Comparison of ENCODE assay signal across 16 mouse cellular contexts in the genomic region with DNA sequence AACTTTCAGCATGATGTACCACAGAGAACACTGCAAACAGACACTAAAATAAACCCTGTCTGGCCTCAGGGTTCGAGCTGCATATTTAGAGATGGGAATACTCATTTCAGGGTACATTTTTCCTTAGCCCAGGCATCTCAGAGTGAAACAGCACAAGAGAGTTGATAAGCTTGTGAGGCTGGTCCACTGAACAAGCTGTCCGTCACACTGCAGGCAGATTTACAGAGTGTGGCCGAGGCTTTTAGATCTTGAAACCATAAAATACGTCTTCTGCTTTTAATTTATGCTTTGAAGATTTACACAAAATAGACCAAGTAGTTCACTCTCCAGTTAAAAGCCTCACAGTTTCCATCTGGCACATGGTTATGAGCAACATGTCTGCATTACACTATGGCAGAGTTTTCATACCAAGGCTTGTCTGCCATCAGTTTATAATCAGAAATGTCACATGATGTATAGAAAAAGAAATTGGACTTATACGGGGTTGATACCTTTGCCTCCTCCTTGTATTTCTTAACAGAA. TPM values are rescaled to one million over a fixed set of nuclear protein-coding genes. Genes with fewer than 3 reads are reported as not detected.
DNase-seq lines count a peak whose midpoint lies in the region; ATAC-seq and TF ChIP-seq lines count a peak whose summit lies in the region.
"Had no signal": no experiment of that assay in that cellular context is flagged by ENCODE, and none has a peak within 500 bp of the region (broad histone marks: within the 10 kb centered on the region; RNA-seq: fewer than 3 reads in every experiment).

No protein-coding gene starts in this region.

- 37% methylated on average over 5 of the region's 5 CpGs for WGBS in heart, embryonic 10.5 days
- 27% methylated on average over 5 of the region's 5 CpGs for WGBS in stomach, embryonic 14.5 days
- WGBS in stomach, postnatal 0 days: 38% methylated on average over 5 of the region's 5 CpGs

- no peaks in the 10 kb centered on the region for H3K27me3 ChIP-seq in heart, embryonic 10.5 days (ENCODE audit: insufficient read depth, poor library complexity, severe bottlenecking)
- no peaks in the 10 kb centered on the region for H3K27me3 ChIP-seq in stomach, embryonic 14.5 days (ENCODE audit: control insufficient read depth, insufficient read depth, low read length)
- H3K27me3 ChIP-seq in stomach, postnatal 0 days (ENCODE audit: control insufficient read depth, insufficient read depth, low read length): no peaks in the 10 kb centered on the region
- H3K27me3 ChIP-seq: liver, embryonic 13.5 days; stomach, embryonic 15.5 days had no signal

- no peak overlapping the region for H3K4me2 ChIP-seq in stomach, embryonic 14.5 days (replicated peaks; ENCODE audit: low read depth, low read length)
- no peak overlapping the region for H3K4me2 ChIP-seq in stomach, postnatal 0 days (replicated peaks; ENCODE audit: low read depth)
- H3K4me2 ChIP-seq: liver, embryonic 13.5 days; stomach, embryonic 15.5 days had no signal

- TF ChIP-seq CTCF in stomach, postnatal 0 days (IDR thresholded peaks at IDR 0.05; ENCODE audit: low read depth): no peak
- no peak for TF ChIP-seq CTCF in left cerebral cortex, adult 2 months (IDR thresholded peaks at IDR 0.05)

- no peak overlapping the region for H3K9ac ChIP-seq in stomach, embryonic 14.5 days (replicated peaks; ENCODE audit: low read depth, low read length)
- no peak overlapping the region for H3K9ac ChIP-seq in stomach, postnatal 0 days (ENCODE audit: low read length)
- H3K9ac ChIP-seq: liver, embryonic 13.5 days; stomach, embryonic 15.5 days had no signal

- TF ChIP-seq EP300 in stomach, postnatal 0 days (optimal IDR thresholded peaks at IDR 0.05): no peak

- H3K9me3 ChIP-seq in heart, embryonic 10.5 days: no peaks in the 10 kb centered on the region
- H3K9me3 ChIP-seq in stomach, embryonic 14.5 days (ENCODE audit: control insufficient read depth, low read depth, low read length): no peaks in the 10 kb centered on the region
- H3K9me3 ChIP-seq in stomach, postnatal 0 days (ENCODE audit: control insufficient read depth, low read length): no peaks in the 10 kb centered on the region
- H3K9me3 ChIP-seq: liver, embryonic 13.5 days; stomach, embryonic 15.5 days had no signal

- intact Hi-C loops in left cerebral cortex, adult 2 months (cut with DNase I): no loop called here

- H3K4me1 ChIP-seq in heart, embryonic 10.5 days: peaks cover 20% of the 10 kb centered on the region
- peaks cover 10% of the 10 kb centered on the region; the same call in 1 of the 2 replicates for H3K4me1 ChIP-seq in stomach, embryonic 14.5 days (ENCODE audit: control insufficient read depth, insufficient read depth, low read length)
- H3K4me1 ChIP-seq in stomach, postnatal 0 days (replicated peaks; ENCODE audit: control insufficient read depth, insufficient read depth): no peaks in the 10 kb centered on the region
- H3K4me1 ChIP-seq: stomach, embryonic 15.5 days had no signal

- H3K4me3 ChIP-seq in heart, embryonic 10.5 days: no peak overlapping the region
- no peak overlapping the region for H3K4me3 ChIP-seq in stomach, embryonic 14.5 days (ENCODE audit: low read depth, low read length)
- no peak overlapping the region for H3K4me3 ChIP-seq in stomach, postnatal 0 days (ENCODE audit: low read depth, low read length)
- H3K4me3 ChIP-seq in left cerebral cortex, adult 2 months: no peak overlapping the region
- H3K4me3 ChIP-seq: liver, embryonic 13.5 days; stomach, embryonic 15.5 days had no signal

- H3K27ac ChIP-seq in heart, embryonic 10.5 days: peak overlapping the region; percentile 42; the same call in 1 of the 2 replicates
- H3K27ac ChIP-seq in stomach, embryonic 14.5 days (ENCODE audit: low read length): peak overlapping the region; percentile 10; the same call in 1 of the 2 replicates
- H3K27ac ChIP-seq in stomach, postnatal 0 days (replicated peaks): no peak overlapping the region
- no peak overlapping the region for H3K27ac ChIP-seq in left cerebral cortex, adult 2 months
- H3K27ac ChIP-seq: liver, embryonic 13.5 days; stomach, embryonic 15.5 days had no signal

- no peak for DNase-seq in heart, embryonic 10.5 days (ENCODE audit: low spot score)
- DNase-seq in heart, adult 8-10 months (ENCODE audit: low spot score): no peak
- no peak for DNase-seq in stomach, postnatal 0 days (ENCODE audit: low spot score)
- peak; percentile 46 for DNase-seq in hindlimb bud, embryonic 11.5 days (ENCODE audit: extremely low spot score, low read depth, low spot score)
- no peak for DNase-seq in left cerebral cortex, adult 2 months (ENCODE audit: extremely low spot score in 1 of 2, low spot score in 2 of 2)
- DNase-seq in B cell, adult 2 months: no peak
- no peak for DNase-seq in urinary bladder, postnatal 4 days (ENCODE audit: low spot score in 2 of 2)
- DNase-seq: cerebellum, postnatal 10 days; heart, adult 11 months; liver, embryonic 13.5 days had no signal

- ATAC-seq in stomach, embryonic 14.5 days (ENCODE audit: insufficient number of reproducible peaks, insufficient read depth, low FRiP score, low read depth): no peak
- ATAC-seq in stomach, postnatal 0 days (ENCODE audit: low FRiP score, low TSS enrichment): no peak
- ATAC-seq: forebrain, embryonic 16.5 days; inflammation-experienced regulatory T-cells, adult 6 months; lung, postnatal 0 days; midbrain, embryonic 16.5 days had no signal

- H3K36me3 ChIP-seq in heart, embryonic 10.5 days: no peaks in the 10 kb centered on the region
- H3K36me3 ChIP-seq in stomach, embryonic 14.5 days (ENCODE audit: control insufficient read depth, insufficient read depth, low read length): no peaks in the 10 kb centered on the region
- H3K36me3 ChIP-seq in stomach, postnatal 0 days (ENCODE audit: control insufficient read depth, insufficient read depth, low read length): no peaks in the 10 kb centered on the region
- H3K36me3 ChIP-seq: liver, embryonic 13.5 days; stomach, embryonic 15.5 days had no signal

RNA-seq across cellular contexts. Expression of a gene that starts 29.3 kb away (rescaled TPM):
- polyA plus RNA-seq in heart, embryonic 10.5 days (2016; fragmentation: Nextera tagmentation; extraction: Ambion mirVana): 356 and 440 TPM in 2 replicates
- 100 to 1,000 TPM in 1 of 4 experiments, 10 to 100 TPM in 3; 27.6 to 234 (median 32.1) TPM for total RNA-seq in heart, adult 8-10 months (2022)
- 182 and 185 TPM in 2 replicates for polyA plus RNA-seq in stomach, embryonic 14.5 days (2014; fragmentation: Nextera tagmentation; extraction: Ambion mirVana)
- polyA plus RNA-seq in stomach, postnatal 0 days (2015; fragmentation: Nextera tagmentation; extraction: Ambion mirVana): 65.1 and 74.2 TPM in 2 replicates
- total RNA-seq in left cerebral cortex, adult 2 months (2021): 10 to 100 TPM; 40.8 to 52.0 TPM

Comparison
In these comparisons a context has a peak if more than half of its experiments do, and no peak if none do; other contexts are left out.
1. H3K27ac ChIP-seq: peak in heart, embryonic 10.5 days (single experiment) and stomach, embryonic 14.5 days (single experiment); none in stomach, postnatal 0 days (single experiment) and left cerebral cortex, adult 2 months (single experiment).